Mouse (Mus musculus): Measurements from ENCODE around the gene Ggnbp2.
A peak's percentile ranks its signal among the peaks of the same experiment; 100 is the strongest.

DNA sequence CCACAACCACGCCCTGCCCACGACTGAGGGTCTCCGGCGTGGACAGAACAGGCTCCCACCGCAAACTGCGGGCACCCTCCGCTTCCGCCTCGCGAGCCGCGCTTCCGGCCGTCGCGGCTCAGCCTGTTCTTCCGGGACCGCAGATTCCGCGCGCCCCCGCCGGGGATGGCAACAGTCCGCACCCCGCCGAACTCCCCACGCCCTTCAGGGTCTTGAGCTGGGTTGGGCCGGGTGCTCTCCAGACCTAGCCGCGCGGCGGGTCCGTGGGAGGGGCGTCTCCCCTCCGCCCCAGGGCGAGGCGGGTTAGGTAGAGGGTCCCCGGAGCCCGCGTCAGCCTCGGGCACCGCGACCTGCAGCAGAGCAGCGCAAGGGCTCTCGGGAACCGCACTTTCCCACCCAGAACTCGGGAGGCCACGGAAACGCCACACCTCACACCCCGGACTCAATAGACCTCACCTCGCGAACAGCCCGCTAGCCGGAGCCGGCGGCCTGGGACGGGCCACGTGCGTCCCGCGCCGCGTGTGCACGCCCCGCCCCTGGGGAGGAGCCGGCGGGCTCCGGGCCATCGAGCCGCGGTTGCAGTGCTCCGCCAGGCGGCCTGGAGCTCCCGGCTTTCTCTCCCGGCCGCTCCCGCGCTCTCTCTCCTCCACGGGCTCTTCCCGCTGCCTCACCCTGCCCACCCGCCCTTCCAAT is 9.3 kb upstream of the Ggnbp2 start, which contains the start of the genes Myo19 and Pigw:
- TF ChIP-seq POLR2A (IDR thresholded peaks at IDR 0.05; ENCODE audit: low read depth, low read length) (peak; percentile 64), CTCF (IDR thresholded peaks at IDR 0.05; ENCODE audit: extremely low read depth, insufficient read depth, insufficient read length, insufficient replicate concordance) (peak; percentile 26; the same call in 1 of the 2 replicates)
